Mouse (Mus musculus) cerebellum, postnatal 36 days (tissue): ENCODE measurements around the gene Gm13420.

Experiments used
- DNase-seq, 2 experiments: peaks; one replicate each; pipeline ENCODE4 v3.0.0; 2021 to 2022; ENCODE audit warnings: mixed read lengths in 2 of 2

Gm13420 gene

GRCm38 (mm10) chr2:29700898-29701297, 50.6 kb downstream of the Gm13420 start:
- DNase-seq, result no peak

GRCm38 (mm10) chr2:29698421-29699290, 52.8 kb downstream of the Gm13420 start:
- DNase-seq, result no peak

- no peak for DNase-seq
These were observed 55.2 kb downstream of the Gm13420 start for GRCm38 (mm10) chr2:29696207-29696800.
